Mouse (Mus musculus) lung, postnatal 14 days (tissue): ENCODE data around the gene Spock2.
"Not testable (repeated sequence)": the region's sequence is repeated elsewhere in the genome, so short reads cannot be mapped to it uniquely, and the experiment has no call there.

ENCODE experiments used
- DNase-seq: peaks from one replicate; pipeline ENCODE4 v3.0.0; 2021

The Spock2 gene

GRCm38 (mm10) chr10:60108321-60109111, 2.5 kb downstream of the Spock2 start:
- no peak for DNase-seq

GRCm38 (mm10) chr10:60109336-60109735, 3.3 kb downstream of the Spock2 start:
- DNase-seq = no peak

- DNase-seq = no peak
These were observed 4.0 kb downstream of the Spock2 start for GRCm38 (mm10) chr10:60109989-60110388.

GRCm38 (mm10) chr10:60110908-60111475, 5.0 kb downstream of the Spock2 start:
- DNase-seq = no peak

GRCm38 (mm10) chr10:60113965-60114690, 8.1 kb downstream of the Spock2 start:
- peak; percentile 17 for DNase-seq

GRCm38 (mm10) chr10:60115345-60116185, 9.5 kb downstream of the Spock2 start:
- DNase-seq = no peak

GRCm38 (mm10) chr10:60116997-60117396, 11.0 kb downstream of the Spock2 start:
- no peak for DNase-seq

- no peak for DNase-seq
These were observed 12.4 kb downstream of the Spock2 start for GRCm38 (mm10) chr10:60118464-60118863.

GRCm38 (mm10) chr10:60120630-60121029, 14.6 kb downstream of the Spock2 start:
- no peak for DNase-seq

- peak; percentile 34 for DNase-seq
These were observed 18.1 kb downstream of the Spock2 start for GRCm38 (mm10) chr10:60124078-60124477.

GRCm38 (mm10) chr10:60125529-60126327, 19.7 kb downstream of the Spock2 start:
- DNase-seq = no peak

- no peak for DNase-seq
These were observed 22.3 kb downstream of the Spock2 start for GRCm38 (mm10) chr10:60128287-60128686.

GRCm38 (mm10) chr10:60130504-60130903, 24.5 kb downstream of the Spock2 start:
- DNase-seq = no peak

GRCm38 (mm10) chr10:60133501-60133900, 27.5 kb downstream of the Spock2 start:
- no peak for DNase-seq

- no peak for DNase-seq
These were observed 28.2 kb downstream of the Spock2 start for GRCm38 (mm10) chr10:60134201-60134600.

GRCm38 (mm10) chr10:60136010-60136409, 30.0 kb downstream of the Spock2 start:
- DNase-seq = not testable (repeated sequence)

- no peak for DNase-seq
These were observed 30.9 kb downstream of the Spock2 start for GRCm38 (mm10) chr10:60136935-60137334.

GRCm38 (mm10) chr10:60138680-60139079, 32.7 kb downstream of the Spock2 start:
- DNase-seq = no peak

- DNase-seq = no peak
These were observed 34.7 kb downstream of the Spock2 start for GRCm38 (mm10) chr10:60140751-60141150.

- no peak for DNase-seq
These were observed 35.7 kb downstream of the Spock2 start for GRCm38 (mm10) chr10:60141656-60142160.

- DNase-seq = not testable (repeated sequence)
These were observed 41.6 kb downstream of the Spock2 start for GRCm38 (mm10) chr10:60147510-60148047.
